Mouse (Mus musculus) limb, embryonic 11.5 days (tissue): ENCODE measurements around the gene Aunip. TPM values are rescaled to one million over a fixed set of nuclear protein-coding genes. Genes with fewer than 3 reads are reported as not detected.

Source experiments
- ATAC-seq: fragments of 200-750 bp; cut with Nextera tagmentation; 2 replicates; pipeline ENCODE4 v1.8.0; 2017; ENCODE audit warnings: low read depth; ENCODE audit not compliant: insufficient number of reproducible peaks, low FRiP score, low TSS enrichment
- DNase-seq: peaks from one replicate; pipeline ENCODE4 v3.0.0-alpha.2; 2015; ENCODE audit warnings: low spot score
- H3K27ac ChIP-seq: fragments of 300-500 bp; sonication (generic); replicated peaks from 2 replicates; pipeline ENCODE4 v1.5.1; 2014; ENCODE audit warnings: low read depth, mild to moderate bottlenecking, low read length
- H3K27me3 ChIP-seq: fragments of 300-500 bp; sonication (generic); 2 replicates; pipeline ENCODE4 v1.6.1; 2014; ENCODE audit warnings: mild to moderate bottlenecking, low read length, mixed read lengths; ENCODE audit not compliant: control insufficient read depth, insufficient read depth
- H3K36me3 ChIP-seq: fragments of 300-500 bp; sonication (generic); 2 replicates; pipeline ENCODE4 v1.6.1; 2014; ENCODE audit warnings: mild to moderate bottlenecking, low read length, moderate library complexity, mixed read lengths; ENCODE audit not compliant: control insufficient read depth, insufficient read depth
- H3K4me1 ChIP-seq: fragments of 300-500 bp; sonication (generic); 2 replicates; pipeline ENCODE4 v1.6.1; 2014; ENCODE audit warnings: low read length, mixed read lengths; ENCODE audit not compliant: control insufficient read depth, insufficient read depth
- H3K4me2 ChIP-seq: fragments of 300-500 bp; sonication (generic); 2 replicates; pipeline ENCODE4 v1.6.1; 2014; ENCODE audit warnings: low read depth, mild to moderate bottlenecking, moderate library complexity; ENCODE audit not compliant: severe bottlenecking
- H3K4me3 ChIP-seq: fragments of 300-500 bp; sonication (generic); 2 replicates; pipeline ENCODE4 v1.5.1; 2014; ENCODE audit warnings: low read depth, low read length
- H3K9ac ChIP-seq: fragments of 300-500 bp; sonication (generic); 2 replicates; pipeline ENCODE4 v1.6.1; 2014; ENCODE audit warnings: mild to moderate bottlenecking, low read length
- H3K9me3 ChIP-seq: fragments of 300-500 bp; sonication (generic); 2 replicates; pipeline ENCODE4 v1.6.1; 2016; ENCODE audit warnings: low read length; ENCODE audit not compliant: control insufficient read depth
- WGBS: fragments of 180-500 bp; shearing (Covaris S2); extraction: QIAGEN DNeasy Blood & Tissue Kit; methylation state at CpG from one replicate; pipeline ENCODE4 v1.1.7; 2014; 5-methylcytosine and 5-hydroxymethylcytosine counted together
- polyA plus RNA-seq: library from polyadenylated mRNA; unstranded; fragments of >200 nt; fragmentation: Nextera tagmentation; extraction: Ambion mirVana; gene quantifications from 2 replicates; pipeline ENCODE4 v1.2.1, GENCODE M21; 2014

The Aunip gene
- polyA plus RNA-seq, result 8.9 and 10.0 TPM in 2 replicates

GRCm38 (mm10) chr4:134510845-134511411 is at the start of gene Aunip:
Gene Aunip, plus strand, starts transcription at chr4:134510999.
- DNase-seq (peak; percentile 95), ATAC-seq (peak; percentile 91)
- no peaks in the 10 kb centered on the region for H3K27me3 ChIP-seq
- peak within 1 kb of the TSS; percentile 57 for H3K4me3 ChIP-seq
- peak within 1 kb of the TSS; percentile 78 for H3K4me2 ChIP-seq
- under 1% methylated on average over 42 of the region's 42 CpGs for WGBS
- no peaks in the 10 kb centered on the region for H3K9me3 ChIP-seq
- peak within 1 kb of the TSS; percentile 51; the same call in 1 of the 2 replicates for H3K27ac ChIP-seq
- peak within 1 kb of the TSS; percentile 55 for H3K9ac ChIP-seq
- H3K36me3 ChIP-seq, result no peaks in the 10 kb centered on the region; the same call in 1 of the 2 replicates
- H3K4me1 ChIP-seq, result peaks cover 4% of the 10 kb centered on the region; the same call in 1 of the 2 replicates

DNA sequence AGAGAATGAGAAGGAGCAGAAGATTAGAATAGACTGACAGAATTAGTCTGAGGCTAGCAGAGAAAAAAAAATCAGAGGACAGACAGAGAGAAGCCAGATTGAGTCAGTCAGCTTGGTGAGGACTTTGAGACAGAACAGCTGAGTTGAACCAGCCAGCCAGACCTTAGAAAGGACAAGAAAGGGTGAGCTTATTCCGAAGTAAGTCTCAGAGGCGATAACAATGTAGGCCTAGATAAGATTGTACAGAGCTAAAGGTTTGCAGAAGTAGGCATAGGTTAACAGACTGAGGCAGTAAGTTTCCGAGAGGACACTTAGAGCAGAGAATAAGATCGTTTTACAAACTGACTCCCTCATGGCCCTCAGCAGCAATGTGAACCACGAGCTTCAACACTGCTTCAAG is 49.5 kb upstream of the Aunip start:
- H3K27ac ChIP-seq, result no peak overlapping the region
- WGBS, result 73% methylated on average over 5 of the region's 5 CpGs
- no peaks in the 10 kb centered on the region for H3K4me1 ChIP-seq
- ATAC-seq (no peak), DNase-seq (no peak)
- no peaks in the 10 kb centered on the region for H3K27me3 ChIP-seq
- H3K9ac ChIP-seq, result no peak overlapping the region
- H3K4me2 ChIP-seq, result no peak overlapping the region
- no peaks in the 10 kb centered on the region for H3K36me3 ChIP-seq
- no peak overlapping the region for H3K4me3 ChIP-seq
- H3K9me3 ChIP-seq, result no peaks in the 10 kb centered on the region

DNA sequence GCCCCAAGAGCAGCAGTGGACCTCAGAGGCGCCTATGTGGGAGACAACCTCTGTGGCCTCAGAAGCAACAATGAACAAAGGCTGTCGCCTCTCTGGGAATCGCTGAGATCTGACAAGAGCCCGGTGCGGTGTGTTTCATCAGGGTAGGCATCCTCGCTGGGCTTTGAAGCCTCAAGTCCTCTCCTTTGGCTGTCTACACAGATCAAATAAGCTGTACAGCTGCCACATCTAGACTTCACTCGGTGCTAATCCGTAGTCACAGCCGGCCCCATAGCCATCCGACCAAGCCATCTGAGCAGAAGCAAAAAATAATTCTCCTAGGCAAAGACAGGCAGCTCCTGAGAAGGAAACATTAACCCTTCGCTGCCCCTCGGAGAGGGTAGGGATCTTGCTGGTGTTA is 45.0 kb upstream of the Aunip start:
- H3K27ac ChIP-seq, result no peak overlapping the region
- H3K36me3 ChIP-seq, result peaks cover 1% of the 10 kb centered on the region
- no peak for ATAC-seq
- H3K27me3 ChIP-seq, result no peaks in the 10 kb centered on the region
- H3K9ac ChIP-seq, result no peak overlapping the region
- H3K4me1 ChIP-seq, result peaks cover 3% of the 10 kb centered on the region; the same call in 1 of the 2 replicates
- no peak for DNase-seq
- no peak overlapping the region for H3K4me3 ChIP-seq
- 48% methylated on average over 12 of the region's 12 CpGs for WGBS
- no peaks in the 10 kb centered on the region for H3K9me3 ChIP-seq
- no peak overlapping the region for H3K4me2 ChIP-seq

DNA sequence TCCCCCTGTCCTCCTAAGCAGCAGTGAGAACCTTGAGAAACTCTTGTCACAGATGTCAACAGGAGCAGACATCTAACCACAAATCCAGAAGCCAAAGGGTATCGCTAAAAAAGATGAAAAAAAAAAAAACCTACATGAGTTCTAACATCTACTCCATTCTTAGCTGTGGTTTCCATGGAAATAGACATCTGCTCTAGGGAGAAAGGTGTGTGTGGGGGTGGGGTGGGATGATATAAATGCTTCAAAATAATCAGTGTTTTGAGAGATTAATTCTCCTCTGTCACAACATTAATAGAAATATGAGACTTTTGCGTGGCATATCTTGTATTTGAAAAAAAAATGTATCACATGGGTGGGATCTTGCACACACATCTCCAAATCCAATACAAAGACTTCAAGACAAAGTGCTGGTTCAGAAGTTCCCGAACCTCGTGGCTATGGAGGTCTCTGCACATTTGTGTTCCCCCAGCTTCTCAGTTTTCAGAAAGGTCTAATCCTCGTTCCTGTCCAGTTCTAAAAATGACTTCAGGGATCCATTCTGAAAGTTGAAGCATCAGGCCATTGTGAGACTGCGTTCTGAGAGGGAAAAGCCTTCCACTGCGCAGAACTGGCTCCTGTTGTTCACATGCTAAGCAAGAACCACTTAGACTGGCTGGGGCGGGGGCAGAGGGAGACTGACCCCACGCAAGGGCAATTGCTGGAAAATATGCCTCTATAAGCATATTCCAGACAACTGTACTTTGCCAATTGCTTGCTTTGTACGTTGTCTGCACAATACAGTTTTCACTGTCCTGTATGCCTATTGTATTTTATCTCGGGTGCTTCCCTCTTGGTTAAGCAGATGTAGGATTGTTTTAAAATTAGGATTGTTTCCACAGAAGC is 44.2 kb upstream of the Aunip start:
- WGBS, result 78% methylated on average over 11 of the region's 11 CpGs
- Histone ChIP-seq H3K9me3 (no peaks in the 10 kb centered on the region), H3K4me3 (no peak overlapping the region), H3K36me3 (peaks cover 8% of the 10 kb centered on the region), H3K9ac (no peak overlapping the region), H3K27me3 (no peaks in the 10 kb centered on the region), H3K4me2 (no peak overlapping the region), H3K4me1 (peaks cover 3% of the 10 kb centered on the region; the same call in 1 of the 2 replicates), H3K27ac (no peak overlapping the region)
- DNase-seq (no peak), ATAC-seq (no peak)

DNA sequence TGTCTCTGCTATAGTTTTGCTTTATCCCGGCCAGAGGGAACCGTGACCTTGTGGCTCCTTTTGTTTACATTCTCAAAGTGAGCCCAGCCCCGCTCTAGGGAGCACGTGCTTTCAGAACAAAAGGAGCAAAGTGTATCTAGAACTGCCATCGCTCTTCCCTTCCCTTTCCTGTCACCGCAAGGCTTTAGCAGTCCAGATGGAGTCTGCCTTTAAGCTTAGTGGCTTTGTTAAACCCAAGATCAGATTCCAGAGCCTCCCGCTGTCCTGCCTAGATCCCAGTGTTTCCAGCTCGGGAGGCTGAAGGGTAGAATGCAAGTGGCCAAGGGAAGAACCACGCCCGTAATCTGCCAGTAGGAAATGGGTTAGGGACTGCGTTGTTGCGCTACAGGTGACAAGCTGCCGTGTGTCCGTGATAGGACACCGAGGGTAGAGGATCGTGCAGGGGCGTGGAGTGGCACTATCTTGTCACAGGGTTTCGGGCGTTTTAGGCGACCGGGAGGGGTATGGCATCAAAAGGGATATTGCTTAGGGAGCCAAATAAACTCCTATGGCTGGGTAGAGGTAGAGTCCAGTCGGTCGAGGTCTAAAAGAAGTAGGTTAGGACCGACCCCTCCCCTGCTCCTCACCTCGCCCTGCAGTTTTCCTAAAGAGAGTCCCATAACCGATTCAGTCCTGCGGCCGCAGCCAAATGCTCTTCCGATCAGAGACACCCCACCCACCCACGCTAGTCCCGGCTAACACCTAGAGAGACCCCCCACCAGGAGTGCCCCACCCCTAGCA is 43.2 kb upstream of the Aunip start:
- peak overlapping the region; percentile 96 for H3K9ac ChIP-seq
- peak overlapping the region; percentile 86 for H3K4me2 ChIP-seq
- WGBS, result under 1% methylated on average over 31 of the region's 31 CpGs
- no peaks in the 10 kb centered on the region for H3K9me3 ChIP-seq
- H3K27me3 ChIP-seq, result no peaks in the 10 kb centered on the region
- DNase-seq, result peak; percentile 63
- no peak overlapping the region for H3K27ac ChIP-seq
- 0 out of 2 replicates have a peak, but pooled peaks have one; percentile 1 for ATAC-seq
- H3K36me3 ChIP-seq, result peaks cover 11% of the 10 kb centered on the region
- H3K4me3 ChIP-seq, result peak overlapping the region; percentile 91
- H3K4me1 ChIP-seq, result peaks cover 3% of the 10 kb centered on the region; the same call in 1 of the 2 replicates

DNA sequence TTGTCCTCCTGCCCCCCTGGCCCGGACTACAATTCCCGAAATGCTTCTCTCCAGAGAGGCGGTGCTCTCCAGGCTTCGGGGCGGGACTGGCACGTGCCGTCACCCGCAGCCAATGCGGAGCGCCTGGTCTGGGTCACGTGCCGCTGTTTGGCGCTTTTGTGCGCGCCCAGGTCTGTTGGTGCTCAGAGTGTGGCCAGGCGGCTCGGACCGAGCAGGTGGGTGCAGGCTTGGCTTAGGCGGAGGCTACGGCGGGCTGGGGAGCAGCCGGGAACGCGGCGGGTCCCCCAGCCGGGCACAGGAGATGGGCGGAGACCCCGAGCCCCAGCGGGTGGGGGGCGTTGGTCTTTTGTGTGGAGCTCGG is 42.6 kb upstream of the Aunip start, which contains the start of gene Stmn1:
Gene Stmn1 (plus strand): TSS at position 106 of the 361 bp plus-strand sequence.
- ATAC-seq (peak; percentile 94), DNase-seq (peak; percentile 96)
- H3K9me3 ChIP-seq, result no peaks in the 10 kb centered on the region
- peak within 1 kb of the TSS; percentile 91 for H3K4me3 ChIP-seq
- under 1% methylated on average over 31 of the region's 31 CpGs for WGBS
- peaks cover 3% of the 10 kb centered on the region; the same call in 1 of the 2 replicates for H3K4me1 ChIP-seq
- H3K27ac ChIP-seq, result peak within 1 kb of the TSS; percentile 88
- H3K4me2 ChIP-seq, result peak within 1 kb of the TSS; percentile 86
- peak within 1 kb of the TSS; percentile 96 for H3K9ac ChIP-seq
- no peaks in the 10 kb centered on the region for H3K27me3 ChIP-seq
- peaks cover 15% of the 10 kb centered on the region for H3K36me3 ChIP-seq

DNA sequence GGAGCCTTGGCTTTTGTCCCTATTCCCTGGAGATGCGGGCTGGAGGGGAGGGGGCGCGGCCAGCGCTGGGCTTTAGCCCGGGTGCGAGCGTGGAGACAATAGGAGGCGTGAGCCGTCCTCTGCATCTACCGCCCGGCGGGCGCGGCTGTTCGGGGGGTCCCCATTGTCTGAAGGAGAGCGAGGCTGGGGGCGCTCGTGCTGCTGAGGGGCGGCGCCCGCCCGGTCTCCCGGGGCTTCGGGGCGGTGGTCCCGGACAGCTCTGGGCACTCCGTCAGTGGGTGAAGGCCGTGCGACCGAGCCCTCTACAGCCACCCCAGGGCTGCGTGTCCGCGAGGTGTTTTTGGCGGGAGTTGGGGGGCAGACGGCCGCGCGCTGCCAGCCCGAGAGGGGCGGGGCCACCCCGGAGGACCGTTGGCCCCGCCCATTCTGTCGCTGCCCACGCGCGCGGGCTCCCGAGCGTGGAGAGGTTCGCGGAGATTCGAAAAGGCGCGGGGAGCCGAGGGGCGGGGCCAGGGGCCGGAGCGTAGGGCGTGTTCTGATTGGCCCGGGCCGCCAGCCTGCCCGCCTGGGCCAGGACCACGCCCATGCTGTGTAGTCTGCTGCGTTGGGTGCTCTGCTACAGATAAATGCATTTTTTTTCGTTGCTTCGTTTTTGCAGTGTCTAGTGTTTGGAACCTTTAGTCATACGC is 42.1 kb upstream of the Aunip start:
- Histone ChIP-seq H3K4me3 (peak overlapping the region; percentile 91), H3K9ac (peak overlapping the region; percentile 96), H3K4me1 (peaks cover 3% of the 10 kb centered on the region; the same call in 1 of the 2 replicates), H3K4me2 (peak overlapping the region; percentile 86), H3K36me3 (peaks cover 15% of the 10 kb centered on the region), H3K9me3 (no peaks in the 10 kb centered on the region), H3K27me3 (no peaks in the 10 kb centered on the region), H3K27ac (peak overlapping the region; percentile 88)
- WGBS, result under 1% methylated on average over 68 of the region's 68 CpGs
- DNase-seq, result peak; percentile 96
- ATAC-seq, result peak; percentile 83
